Mouse (Mus musculus) layer of hippocampus, adult 2 months (tissue): ENCODE results near the gene Gkn1. TPM values are rescaled to one million over a fixed set of nuclear protein-coding genes. Genes with fewer than 3 reads are reported as not detected.

Experiments used
- DNase-seq, 2 experiments: peaks; one replicate each; pipeline ENCODE4 v3.0.0; 2022; ENCODE audit warnings: low spot score in 2 of 2
- H3K27ac ChIP-seq: fragments of 200-600 bp; 2 replicates; pipeline ENCODE4 v1.8.1; 2022
- H3K4me3 ChIP-seq: fragments of 200-600 bp; 2 replicates; pipeline ENCODE4 v1.8.1; 2022; ENCODE audit warnings: mild to moderate bottlenecking
- CTCF ChIP-seq: fragments of 200-600 bp; conservative IDR thresholded peaks from 2 replicates; pipeline ENCODE4 v1.8.1; 2022; ENCODE audit warnings: antibody characterized with exemption, mild to moderate bottlenecking, moderate library complexity
- total RNA-seq, 2 experiments: library from RNA; stranded (reverse); gene quantifications; 2 replicates each; pipeline ENCODE4 v1.2.3; 2021

Gene Gkn1
- total RNA-seq, 2 experiments from 2014 or later: not detected

DNA sequence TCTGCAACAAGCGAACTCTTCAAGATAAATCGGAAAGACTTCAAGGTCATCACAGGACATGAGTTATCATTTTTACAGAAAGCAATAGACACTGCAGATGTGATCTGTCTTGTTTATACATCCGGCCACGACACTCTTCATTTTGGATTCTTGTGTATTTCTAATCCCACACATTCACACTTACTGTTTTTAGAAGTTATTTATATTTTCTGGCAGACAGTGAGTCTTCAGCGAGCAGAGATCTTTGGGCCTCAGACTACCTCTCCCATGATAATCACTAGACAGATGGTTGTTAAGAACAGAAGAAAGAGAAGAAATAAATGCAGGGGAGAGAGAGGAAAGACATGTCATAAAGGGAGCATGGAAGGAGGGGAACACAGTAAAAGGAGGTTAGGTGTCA lies 18.5 kb upstream of the Gkn1 start:
- no peak for TF ChIP-seq CTCF
- Histone ChIP-seq H3K27ac (no peak overlapping the region), H3K4me3 (no peak overlapping the region)
- DNase-seq: no peak

DNA sequence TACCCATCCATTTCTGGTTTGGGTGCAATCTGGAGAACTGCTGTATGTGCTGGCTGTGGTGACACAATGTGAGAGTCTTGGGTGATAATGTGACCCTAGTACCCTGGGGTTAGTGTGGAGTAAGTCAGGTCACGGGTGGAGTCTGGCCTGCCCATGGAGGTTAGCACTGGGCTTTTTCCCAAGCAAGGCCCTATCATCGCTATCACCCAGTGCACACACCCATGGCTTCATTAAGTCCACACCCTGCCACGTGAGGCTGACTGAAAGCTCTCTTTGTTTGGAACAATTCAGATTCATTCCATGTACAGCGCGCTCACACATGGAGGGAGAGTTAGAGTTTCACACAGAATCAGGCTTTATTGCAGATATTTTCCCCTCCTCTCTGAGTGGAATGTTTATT lies 3.7 kb upstream of the Gkn1 start:
- Histone ChIP-seq H3K27ac (peak overlapping the region; percentile 25; the same call in 1 of the 2 replicates), H3K4me3 (no peak overlapping the region)
- TF ChIP-seq CTCF: no peak
- DNase-seq: no peak

DNA sequence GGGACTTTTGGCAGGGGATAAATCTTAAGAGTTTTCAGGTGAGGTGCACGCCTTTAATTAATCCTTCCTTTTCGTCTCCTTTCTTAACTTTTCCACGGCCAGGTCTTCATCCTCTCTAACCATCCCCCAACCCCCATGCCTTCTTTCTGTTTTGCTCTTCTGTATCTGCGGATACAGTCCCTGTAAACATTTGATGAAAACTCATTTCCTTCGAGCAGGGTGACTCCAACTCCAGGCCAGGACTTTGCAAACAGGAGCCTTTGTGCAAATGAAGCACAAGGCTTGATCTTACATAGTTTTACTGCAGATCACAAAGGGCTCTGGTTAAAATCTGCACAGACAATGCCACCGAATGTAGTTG lies 14.8 kb downstream of the Gkn1 start:
- DNase-seq: no peak
- Histone ChIP-seq H3K27ac (0 out of 2 replicates have a peak overlapping the region, but pooled peaks have one; percentile 10), H3K4me3 (peak overlapping the region; percentile 63)
- no peak for TF ChIP-seq CTCF

DNA sequence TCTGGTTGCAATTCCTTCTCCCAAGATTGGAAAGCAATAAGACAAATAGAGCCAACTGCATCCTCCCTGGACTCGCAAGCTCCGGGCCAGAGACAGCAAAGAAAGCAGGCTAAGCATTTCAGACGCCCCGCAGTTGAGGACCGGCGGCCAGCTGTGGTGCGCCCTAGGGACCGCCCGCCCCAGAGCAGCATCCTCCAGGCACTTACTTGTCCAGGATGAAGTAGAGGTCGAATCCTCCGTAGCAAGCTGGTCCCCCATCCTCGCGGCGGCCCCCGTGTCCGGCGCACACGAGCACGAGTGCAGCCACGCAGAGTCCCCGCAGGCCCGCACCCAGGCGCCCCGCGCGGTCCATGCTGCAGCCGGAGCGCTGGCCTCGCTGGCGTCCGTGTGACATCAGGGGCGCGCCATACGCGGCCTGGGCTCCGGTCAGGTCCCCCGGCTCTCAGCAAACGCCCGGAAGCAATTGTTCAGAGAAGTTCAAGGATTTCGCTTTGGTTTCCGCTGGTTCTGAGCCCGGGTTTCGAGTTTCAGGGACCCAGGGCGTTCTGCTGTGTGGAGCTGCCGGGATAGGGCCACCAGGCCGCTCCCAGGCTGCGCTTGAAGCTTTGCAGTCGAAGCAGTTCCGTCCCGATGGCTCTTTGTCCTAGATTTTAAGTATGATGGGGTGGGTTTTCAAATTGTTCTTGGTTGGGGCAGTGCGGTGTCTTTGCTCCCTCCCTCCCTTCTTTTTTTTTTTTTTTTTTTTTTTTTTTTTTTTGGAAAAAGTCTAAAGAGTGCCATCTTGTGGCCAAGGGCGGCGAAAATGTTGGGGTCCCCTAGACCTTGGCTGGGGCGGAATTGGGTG lies 15.4 kb downstream of the Gkn1 start, which contains the start of gene Antxr1:
Antxr1 (minus strand) TSS at position 731 of the 844 bp plus-strand sequence.
- peak in 1 of 2 experiments; percentile 48 for DNase-seq
- Histone ChIP-seq H3K27ac (peak within 1 kb of the TSS; percentile 90), H3K4me3 (peak within 1 kb of the TSS; percentile 63)
- peak; percentile 78 for TF ChIP-seq CTCF

DNA sequence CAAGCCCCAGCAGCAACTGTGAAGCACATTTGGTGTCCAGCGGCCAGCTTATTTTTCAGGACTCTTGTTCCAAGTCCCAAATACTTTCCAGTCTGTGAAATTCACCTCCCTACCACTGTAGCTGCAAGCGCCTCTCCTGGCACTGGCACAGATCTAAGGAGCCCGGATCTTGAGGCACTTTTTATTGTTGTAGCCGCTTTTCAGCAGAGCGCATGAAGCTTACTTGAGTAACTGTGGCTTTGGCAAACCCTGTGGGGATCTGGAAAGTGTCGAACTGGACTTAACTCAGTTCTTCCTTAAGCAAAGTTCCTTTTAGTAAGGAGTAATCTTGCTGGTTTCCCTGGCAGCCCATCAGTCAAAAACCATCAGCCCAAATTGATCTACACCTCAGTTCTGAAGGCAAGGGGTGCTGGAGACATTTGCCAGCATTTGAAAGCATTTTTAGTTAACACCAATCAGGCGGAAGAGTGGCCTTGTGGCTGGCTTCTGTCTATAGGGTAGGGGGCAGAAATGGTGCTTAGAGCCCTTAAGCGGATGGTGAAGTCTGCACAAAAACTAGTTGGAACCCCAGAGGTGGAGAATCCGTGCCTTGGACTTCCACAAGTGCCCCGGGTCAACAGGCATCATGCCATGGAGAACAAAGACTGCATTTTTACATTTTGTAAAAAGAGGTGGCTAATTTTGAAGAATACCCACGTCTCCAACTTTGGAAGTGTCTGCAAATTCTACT lies 16.2 kb downstream of the Gkn1 start:
- Histone ChIP-seq H3K27ac (peak overlapping the region; percentile 90), H3K4me3 (peak overlapping the region; percentile 63)
- DNase-seq: peak in 1 of 2 experiments; percentile 32
- TF ChIP-seq CTCF: peak; percentile 61

DNA sequence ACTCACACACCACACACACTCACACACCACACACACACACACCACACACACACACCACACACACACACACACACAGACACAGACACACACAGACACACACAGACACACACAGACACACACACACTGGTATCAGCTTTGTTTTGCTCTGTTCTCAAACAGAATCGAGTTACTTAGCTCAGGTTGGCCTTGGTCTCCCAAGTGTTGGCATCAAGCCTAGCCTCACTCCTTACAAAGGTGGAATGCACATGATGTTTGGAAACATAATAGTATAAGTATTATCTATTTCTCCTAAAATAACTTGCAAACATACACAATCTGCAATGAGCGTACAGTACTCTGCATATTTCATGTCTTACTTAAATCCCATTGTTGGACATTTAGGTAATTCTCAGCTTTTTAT lies 18.4 kb downstream of the Gkn1 start:
- no peak for DNase-seq
- H3K27ac ChIP-seq: no peak overlapping the region
- TF ChIP-seq CTCF: no peak
- no peak overlapping the region for H3K4me3 ChIP-seq

DNA sequence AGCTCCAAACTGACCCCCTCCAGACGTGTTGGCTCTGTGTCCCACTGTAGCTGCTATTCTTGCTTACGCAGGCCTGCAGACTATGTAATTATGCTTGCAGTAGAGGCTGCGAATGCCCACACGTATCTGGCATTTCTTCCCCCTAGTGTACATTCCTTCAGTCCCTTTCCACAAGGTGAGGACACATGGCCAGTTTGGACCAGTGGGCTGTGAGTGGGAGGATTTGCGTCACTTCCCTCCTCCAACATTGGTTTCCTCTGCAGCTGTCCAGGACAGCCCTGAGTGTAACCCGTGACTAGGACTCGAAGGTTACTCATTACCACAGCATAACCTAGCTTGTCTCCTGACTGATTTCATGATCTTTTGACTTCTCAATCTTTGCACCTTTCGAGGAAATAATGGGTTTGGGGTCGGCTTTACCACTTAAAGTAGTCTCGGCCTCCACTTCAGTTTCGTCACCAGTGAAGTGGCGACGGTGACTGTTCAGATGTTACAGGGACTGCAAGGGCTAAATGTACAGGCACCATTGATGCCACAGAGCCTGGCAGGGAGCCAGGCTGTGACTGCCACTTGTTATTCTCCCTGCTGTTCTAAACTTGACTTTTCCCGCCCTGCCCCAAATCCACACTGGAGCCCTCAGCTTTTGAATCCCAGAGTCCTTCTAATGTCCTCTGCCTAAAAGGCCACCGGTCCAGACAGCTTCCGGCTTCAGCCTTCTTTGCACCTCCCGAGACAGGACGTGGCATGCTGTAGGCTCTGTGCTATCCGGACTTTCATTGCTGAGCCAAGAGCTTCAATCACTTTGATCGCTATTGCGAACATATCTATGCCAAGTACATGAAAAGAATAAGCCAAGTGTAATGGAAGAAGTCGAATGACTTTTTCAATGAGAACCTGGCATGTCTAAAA lies 22.2 kb downstream of the Gkn1 start:
- TF ChIP-seq CTCF: no peak
- H3K27ac ChIP-seq: no peak overlapping the region
- DNase-seq: no peak
- H3K4me3 ChIP-seq: no peak overlapping the region

DNA sequence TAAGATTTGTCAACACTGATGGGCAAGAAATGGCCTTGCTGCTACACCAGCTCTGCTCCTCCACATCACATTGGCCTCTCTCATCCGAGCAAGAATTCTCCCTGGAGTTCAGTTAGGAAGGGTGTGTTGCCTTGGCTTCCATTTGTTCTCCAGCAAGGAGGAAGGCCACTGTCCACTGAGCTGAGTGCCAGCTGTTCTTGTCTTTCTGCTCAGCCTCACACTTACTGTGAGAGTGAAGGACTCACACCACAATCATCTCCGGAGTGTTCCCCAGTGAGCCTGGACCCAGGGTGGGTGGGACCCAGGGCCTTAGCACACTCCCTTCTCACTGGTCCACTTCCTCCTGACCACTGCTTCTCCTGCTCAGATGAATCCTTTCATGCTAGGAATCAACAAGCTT lies 23.8 kb downstream of the Gkn1 start:
- no peak for DNase-seq
- no peak overlapping the region for H3K27ac ChIP-seq
- H3K4me3 ChIP-seq: no peak overlapping the region
- TF ChIP-seq CTCF: no peak

DNA sequence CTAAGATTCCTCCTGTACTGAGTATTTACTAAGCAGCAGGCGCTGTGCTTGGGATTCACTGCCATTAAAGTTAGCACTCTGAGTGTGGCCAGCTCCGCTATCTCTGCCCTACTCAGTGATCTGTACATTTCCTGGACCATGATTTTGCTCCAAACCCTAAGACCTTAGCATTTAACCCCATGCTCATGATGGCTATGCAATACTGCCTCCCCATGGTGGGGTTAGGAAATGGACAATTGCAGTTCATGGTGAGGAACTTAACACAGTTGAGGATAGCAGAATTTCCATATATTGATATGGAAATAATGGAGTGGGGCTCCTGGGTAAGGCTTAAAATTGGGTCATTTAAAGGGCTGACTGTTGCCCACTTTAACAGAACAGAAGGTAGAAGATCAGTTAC lies 27.4 kb downstream of the Gkn1 start:
- no peak overlapping the region for H3K4me3 ChIP-seq
- peak; percentile 82 for TF ChIP-seq CTCF
- H3K27ac ChIP-seq: no peak overlapping the region
- peak in 1 of 2 experiments; percentile 63 for DNase-seq

DNA sequence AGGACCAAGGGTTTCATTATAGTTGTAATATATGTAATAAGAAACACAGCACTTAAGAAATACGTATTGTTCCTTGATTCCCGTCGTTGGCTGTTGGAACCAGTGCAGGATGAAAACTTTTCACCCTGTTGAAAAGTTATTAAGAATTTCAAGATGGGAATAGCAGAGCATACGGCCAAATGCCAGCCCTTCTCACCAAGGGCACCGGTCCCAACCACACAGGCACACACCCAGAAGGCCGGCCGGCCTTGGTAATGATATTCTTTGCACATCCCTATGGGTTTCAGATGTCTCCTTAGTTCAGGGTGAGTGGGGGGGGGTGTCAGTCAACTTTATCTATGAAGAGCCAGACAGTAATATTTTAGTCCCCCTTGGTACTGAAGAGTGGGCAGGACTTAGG lies 32.1 kb downstream of the Gkn1 start:
- TF ChIP-seq CTCF: no peak
- no peak overlapping the region for H3K4me3 ChIP-seq
- DNase-seq: no peak
- H3K27ac ChIP-seq: no peak overlapping the region

DNA sequence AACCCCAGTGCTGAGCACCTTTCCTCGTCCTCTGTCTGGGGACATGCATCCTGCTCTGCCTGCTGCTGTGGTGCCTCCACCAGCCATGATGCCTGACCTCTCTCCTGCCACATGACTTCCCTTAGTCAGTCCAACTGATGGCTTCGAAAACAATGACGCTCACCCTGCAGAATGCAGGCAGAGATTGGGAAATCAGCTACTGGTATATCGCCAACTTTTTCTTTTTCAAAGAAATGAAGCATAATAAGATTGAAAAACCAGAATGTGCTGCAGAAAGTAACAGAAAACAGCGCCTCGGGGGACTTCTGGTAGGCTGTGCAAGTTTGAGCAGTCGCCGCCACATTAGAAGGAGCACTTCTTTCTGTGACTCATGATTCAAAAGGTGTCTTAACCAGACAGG lies 33.8 kb downstream of the Gkn1 start:
- TF ChIP-seq CTCF: no peak
- Histone ChIP-seq H3K4me3 (no peak overlapping the region), H3K27ac (no peak overlapping the region)
- no peak for DNase-seq

DNA sequence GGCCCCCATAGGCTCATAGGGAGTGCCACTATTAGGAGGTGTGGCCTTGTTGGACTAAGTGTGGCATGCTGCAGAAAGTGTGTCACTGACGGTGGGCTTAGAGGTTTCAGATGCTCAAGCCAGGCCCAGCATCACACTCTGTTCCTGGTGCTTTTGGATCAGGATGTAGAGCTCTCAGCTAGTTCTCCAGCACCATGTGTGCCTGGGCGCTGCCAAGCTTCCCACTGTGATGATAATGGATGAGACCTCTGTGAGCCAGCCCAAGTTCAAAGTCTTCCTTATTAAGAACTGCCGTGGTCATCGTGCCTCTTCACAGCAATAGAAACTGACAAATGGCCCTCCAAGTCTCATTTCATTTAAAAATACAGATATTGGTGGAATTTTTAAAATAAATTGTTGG lies 38.0 kb downstream of the Gkn1 start:
- Histone ChIP-seq H3K27ac (no peak overlapping the region), H3K4me3 (no peak overlapping the region)
- no peak for DNase-seq
- no peak for TF ChIP-seq CTCF

DNA sequence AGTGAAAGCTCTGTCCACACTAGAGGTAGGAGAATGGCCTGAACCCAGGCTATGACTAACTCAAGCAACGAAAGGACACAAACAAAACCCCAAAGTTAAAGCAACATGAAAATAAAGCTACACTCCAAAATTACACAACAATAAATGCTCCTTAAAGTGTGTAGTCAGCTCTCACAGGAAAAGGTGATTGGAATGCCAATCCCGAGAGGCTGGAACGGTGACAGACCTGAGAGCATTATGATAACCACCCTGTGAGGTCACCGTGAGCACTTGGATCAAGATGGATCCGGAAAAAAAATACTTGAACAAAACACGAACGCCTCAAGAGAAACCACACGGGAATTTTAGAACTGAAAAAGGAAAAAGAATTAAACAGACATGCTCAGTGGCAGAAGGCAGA lies 46.3 kb downstream of the Gkn1 start:
- TF ChIP-seq CTCF: no peak
- no peak for DNase-seq
- Histone ChIP-seq H3K4me3 (no peak overlapping the region), H3K27ac (no peak overlapping the region)
